Mouse (Mus musculus) megakaryocyte-erythroid progenitor cell, adult 5-6 weeks (primary cell): ENCODE results near the gene Camta1. TPM values are rescaled to one million over a fixed set of nuclear protein-coding genes. Genes with fewer than 3 reads are reported as not detected.

Experiments used
- ATAC-seq: replicated peaks from 2 replicates; pipeline ENCODE4 v1.8.0; 2016; ENCODE audit warnings: mild to moderate bottlenecking, inconsistent platforms; ENCODE audit not compliant: severe bottlenecking, poor library complexity, low FRiP score, low TSS enrichment
- total RNA-seq, 2 experiments: library from RNA; stranded (forward) in 1 of 2; stranded (reverse) in 1 of 2; fragments of 200-1000, 215-1000 nt in 1 of 2; fragments of >200 nt in 1 of 2; fragmentation: Nextera tagmentation in 1 of 2; gene quantifications; 2 replicates each; pipeline ENCODE4 v1.2.3; 2014 to 2017

Camta1 gene
- total RNA-seq (2014; fragmentation: Nextera tagmentation) (68.4 and 92.8 TPM in 2 replicates), total RNA-seq (2017) (23.0 and 52.1 TPM in 2 replicates)

DNA sequence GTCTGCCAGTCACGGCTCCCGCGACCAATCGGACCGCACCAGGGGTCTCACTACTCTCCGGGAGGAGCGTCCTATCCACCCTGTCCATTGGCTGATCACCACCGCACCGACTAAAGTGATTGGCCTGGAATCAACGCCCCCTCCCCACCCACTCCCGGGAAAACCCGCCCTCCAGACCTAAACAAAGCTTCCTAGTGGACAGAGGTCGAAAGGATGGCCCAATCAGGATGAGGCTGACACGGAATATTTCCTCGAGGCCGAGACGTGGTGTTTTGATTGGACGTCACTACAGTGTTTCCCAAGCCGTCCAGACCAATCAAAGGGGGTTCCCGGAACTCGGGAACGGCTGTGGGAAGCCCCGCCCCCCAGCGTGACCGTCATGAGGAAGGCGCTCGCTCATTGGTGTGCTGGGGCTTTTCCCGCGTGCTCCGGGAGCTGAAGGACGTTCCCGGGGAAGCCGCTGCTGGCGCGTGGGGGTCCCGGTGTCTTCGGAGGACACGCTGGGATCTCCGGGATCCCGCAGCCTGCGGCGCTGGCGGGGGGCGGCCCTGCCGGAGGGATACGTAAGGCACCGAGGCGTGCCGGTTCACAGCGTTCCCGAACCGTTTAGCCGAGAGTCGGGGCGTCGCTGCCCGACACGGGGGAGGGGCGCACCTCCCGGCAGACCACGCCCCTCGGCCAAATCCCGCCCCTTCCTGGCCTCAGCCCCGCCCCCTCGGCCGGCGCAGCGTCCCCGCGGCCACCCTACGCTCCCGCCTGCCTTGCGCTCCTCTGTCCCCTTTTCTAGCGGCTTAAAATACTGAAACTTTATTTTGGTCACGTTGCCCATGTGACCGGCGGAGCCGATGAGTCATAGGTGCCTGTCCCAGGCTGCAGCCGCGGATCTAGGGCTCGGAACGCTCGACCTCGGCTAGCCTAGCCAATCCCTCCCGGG, at the start of gene Camta1:
Gene Camta1 (minus strand): TSS at position 71 of the 934 bp plus-strand sequence.
- ATAC-seq: peak; percentile 86

DNA sequence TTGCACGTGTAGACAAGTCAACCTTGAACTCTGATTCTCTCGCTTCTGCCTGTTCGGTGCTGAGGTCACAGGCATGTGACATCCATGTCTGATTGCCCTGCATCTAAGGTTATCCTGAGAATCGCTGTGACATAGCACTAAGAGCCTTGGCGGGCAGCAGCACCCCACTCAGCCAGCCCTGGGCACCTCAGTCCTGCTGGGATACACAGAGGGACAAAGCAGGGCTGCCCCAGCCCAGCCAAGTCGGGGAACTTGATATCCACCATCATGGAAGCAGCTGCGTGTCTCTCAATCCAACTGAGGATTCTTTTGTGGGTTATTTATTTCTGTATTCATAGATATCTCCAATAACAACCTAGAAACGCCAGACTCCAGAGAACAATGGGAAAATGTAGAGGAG, 47.1 kb upstream of the Camta1 start:
- ATAC-seq: no peak

DNA sequence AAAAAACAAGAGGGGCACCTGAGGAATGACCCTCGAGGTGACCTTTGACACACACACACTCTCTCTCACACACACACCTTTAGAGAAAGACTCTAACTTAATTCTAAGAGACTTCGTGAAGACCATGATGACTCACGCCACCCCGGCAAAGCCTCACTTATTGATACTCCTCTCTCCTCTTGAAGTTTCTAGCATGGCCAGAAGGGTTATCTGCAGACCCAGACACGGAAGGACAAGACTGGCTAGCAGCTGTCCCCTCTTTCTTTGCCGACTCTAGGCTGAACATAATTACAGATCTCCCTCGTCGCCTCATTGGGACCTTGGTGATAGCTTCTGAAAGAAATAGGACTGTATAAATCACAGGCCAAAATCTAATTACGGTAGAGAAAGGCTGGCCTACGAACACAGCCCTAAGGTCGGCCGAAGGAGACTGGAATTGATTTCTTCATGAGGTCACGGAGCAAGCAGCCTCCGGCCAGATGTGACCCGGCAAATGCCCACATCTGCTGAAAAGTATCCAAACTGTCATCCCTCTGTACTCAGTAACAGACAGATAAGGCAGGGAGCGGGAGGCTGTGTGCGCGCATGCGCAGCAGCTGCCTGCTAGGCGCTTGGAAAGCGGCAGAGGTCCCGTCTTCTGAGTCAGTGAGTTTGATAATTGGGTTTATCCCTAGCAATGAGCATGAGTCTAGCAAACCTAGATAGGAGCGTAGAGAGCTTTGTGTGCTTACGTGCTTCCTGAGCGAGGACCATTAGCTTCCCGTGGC, 46.1 kb upstream of the Camta1 start:
- ATAC-seq: no peak; the same call in 1 of the 2 replicates

DNA sequence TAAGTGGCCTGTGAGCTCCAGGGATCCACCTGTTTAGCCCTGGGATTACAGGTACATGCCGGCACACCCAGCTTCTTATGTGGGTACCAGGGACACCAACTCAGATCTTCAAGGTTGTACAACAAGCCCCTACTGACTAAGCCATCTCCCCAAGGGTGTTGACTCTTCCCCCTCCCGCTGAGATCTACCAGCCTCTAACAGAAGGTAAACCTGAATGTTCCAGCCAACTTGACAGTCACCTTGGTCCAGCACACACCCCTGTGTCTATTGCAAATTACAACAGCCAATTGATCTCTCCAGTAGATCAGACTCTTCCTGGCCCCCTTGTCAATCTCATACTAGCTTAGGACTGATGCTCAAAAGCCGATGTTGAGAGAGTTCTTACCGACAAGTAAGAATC, 43.9 kb upstream of the Camta1 start:
- no peak for ATAC-seq

DNA sequence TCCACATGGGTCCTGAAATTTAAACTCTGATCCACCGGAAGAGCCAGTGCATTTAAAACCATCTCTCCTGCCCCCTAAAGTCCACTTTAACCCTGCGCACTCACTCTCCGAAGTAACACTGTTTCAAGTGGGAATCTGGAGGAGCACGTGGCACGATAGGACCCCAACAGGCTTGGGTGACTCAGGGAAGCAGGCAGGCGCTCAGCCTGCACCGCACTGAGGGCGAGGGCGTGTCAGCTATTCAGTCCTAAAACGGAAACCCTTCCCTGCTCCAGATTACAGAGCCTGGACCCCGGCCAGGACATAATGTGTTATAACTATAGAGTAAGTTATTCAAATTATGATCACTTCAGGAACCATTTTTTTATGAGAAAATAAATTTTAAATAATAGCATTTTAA, 42.4 kb upstream of the Camta1 start:
- peak; percentile 64 for ATAC-seq

DNA sequence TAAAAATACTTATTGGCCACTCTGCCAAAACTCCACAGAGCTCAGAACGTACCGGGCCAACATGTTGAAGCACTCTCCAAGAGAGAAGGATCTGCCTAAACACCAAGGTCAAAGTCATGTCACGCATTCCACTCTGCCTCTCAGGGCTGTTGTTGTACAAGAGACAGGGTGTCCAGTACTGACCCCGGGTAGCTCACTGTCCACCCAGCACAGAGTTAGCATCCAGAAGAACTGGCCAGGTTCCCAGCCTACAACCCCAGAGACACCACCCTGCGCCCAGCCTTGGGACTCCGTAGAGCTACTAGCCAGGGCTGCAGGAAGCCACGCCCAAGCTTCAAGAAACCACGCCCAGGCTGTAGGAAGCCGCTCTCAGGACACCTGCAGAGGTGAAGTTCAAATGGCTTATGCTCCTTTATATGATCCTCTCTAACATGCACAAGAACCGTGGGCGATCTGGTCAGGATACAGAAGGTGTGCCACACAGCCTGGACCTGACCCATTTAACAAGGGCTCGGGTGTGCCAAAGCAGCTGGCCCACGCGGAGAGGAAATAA, 41.1 kb upstream of the Camta1 start:
- ATAC-seq: peak; percentile 60

DNA sequence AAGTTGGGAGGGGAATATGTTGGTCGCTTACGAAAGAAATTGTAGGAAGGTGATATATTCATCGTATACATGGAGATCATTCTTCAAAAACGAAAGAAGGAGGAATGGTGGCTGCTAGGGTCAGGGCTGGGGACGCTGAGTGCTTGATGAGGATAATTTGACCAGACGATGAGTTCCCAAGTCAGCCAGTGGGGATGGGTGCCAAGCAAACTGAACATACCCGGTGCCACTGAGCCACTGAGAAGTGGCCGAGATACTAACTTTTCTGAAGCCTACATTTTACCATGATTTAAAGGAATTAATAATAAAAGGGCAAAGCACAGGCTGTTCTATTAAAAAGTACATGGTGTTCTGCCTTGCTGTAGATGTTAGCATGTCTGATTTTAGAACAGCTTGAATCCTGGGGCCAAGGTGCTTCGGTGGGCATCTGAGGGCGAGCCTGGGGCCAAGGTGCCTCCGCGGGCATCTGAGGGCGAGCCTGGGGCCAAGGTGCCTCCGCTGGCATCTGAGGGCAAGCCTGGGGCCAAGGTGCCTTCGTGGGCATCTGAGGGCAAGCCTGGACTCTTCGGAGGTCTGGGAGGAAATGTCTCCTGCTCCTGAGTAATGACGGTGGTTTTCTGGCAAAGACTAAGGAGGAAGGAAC, 40.5 kb upstream of the Camta1 start:
- ATAC-seq: no peak

DNA sequence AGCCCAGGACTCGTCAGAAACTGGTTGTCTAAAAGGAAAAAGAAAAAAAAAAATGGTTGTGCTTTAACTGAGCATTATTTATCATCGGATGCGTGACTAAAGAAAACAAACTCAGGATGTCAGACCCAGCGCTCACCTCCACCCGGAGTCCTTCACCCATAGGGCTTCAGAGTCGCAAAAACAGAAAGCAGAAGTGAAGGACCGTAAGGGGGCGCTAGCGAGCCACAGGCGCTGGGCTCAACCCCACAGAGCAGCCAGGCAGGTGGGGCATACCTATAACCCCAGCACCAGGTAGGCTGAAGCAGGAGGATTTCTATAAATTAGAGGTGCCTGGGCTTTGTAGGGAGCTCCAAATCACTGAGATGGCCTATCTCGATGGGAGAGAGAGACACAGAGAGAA, 39.7 kb upstream of the Camta1 start:
- ATAC-seq: peak; percentile 49; the same call in 1 of the 2 replicates

DNA sequence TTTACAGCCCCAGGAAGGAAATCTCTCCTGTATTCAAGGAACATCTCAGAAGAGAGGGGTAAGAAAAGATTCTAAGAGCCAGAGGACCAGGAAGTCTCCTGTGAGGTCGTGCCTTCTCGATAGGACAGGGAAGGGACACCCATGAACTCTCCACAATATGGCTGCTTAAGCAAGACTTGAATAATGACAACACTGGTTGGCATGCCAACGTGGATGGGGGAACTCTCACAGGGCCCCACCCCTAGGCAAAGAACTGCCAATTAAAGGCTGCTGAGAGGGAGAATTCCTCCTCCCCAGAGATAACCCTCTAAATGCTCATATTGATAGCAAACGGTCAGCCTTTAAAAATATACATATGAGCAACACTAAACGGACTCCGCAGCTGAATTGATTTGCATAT, 39.1 kb upstream of the Camta1 start:
- ATAC-seq: no peak

DNA sequence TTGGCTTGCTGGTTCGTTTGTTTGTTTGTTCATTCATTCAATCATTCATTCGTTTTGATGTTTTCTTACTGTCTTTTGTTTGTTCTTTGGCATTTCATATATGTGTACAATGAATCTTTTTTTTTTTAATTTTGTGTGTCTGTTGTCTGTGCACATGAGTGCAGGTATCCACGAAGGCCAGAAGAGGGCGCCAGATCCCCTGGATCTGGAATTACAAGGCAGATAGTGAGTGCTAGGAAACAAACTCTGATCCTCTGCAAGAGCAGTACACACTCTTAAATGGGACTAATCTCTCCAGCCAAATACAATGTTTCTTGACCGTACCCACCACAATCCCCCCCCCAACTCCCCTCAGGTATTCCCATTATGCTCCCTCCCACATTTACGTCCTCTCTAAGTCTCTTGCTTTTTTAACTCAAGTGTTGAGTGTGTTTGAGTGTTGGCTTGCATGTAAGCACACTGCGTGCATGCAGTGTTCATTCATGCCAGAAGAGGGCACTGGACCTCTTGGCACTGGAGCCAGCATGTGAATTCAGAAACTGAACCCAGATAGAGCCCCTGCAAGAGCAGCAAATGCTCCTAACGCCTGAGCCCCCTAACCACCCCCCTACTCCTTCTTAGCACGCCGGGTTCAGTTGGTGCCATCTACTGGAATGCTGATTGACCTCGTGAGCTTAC, 38.2 kb upstream of the Camta1 start:
- no peak for ATAC-seq

DNA sequence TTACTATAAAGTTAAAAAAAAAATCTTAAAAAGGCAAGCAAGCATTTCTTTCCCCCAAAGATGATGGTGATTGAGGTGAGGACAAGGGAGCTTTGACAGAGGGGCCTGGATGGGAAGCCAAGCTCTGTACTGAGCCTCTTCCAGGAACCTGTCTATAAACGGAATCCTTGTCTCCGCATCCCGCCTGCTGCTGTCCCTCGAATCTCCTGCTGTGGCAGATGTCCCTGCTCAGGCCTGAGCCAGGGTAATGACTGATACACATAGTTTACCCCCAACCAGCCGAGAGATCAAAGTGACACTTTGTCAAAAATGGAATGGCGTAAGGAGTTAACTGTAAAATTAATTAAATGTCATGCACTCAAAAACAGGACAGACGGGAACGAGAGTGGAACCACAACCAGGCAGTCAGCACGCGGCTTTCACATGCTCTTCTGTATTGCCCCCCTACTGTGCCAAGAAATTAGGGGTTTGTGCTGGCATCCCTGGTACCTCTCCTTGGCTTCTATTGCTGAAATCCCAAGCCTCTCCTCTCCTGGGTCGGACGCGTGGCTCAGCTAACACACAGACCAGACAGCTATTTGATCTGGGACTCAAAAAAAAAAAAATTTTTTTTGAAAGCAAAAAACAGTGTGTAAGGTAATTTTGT, 37.0 kb upstream of the Camta1 start:
- ATAC-seq: no peak

DNA sequence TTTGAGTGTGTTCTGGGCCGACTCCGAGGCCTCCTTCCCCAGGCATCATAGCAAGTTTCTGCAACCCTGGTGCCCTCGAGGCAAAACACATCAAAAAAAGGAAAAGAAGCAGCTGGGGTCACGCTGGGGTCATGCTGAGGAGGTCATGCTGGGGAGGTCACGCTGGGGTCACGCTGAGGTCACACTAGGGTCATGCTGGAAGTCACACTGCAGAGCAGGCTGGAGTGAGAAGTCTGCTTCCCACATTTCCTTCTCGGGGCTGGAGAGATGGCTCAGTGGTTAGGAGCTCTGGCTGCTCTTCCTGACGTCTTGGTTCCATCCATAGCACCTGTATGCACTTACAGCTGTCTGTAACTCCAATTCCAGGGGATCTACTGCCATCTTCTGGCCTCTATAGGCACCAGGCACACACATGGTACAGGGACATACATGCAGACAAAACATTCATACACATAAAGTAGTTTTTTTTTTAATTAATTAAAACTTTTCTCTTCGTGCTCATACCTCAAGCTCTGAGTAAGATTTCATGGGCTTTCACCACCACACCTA, 35.5 kb upstream of the Camta1 start:
- no peak for ATAC-seq

DNA sequence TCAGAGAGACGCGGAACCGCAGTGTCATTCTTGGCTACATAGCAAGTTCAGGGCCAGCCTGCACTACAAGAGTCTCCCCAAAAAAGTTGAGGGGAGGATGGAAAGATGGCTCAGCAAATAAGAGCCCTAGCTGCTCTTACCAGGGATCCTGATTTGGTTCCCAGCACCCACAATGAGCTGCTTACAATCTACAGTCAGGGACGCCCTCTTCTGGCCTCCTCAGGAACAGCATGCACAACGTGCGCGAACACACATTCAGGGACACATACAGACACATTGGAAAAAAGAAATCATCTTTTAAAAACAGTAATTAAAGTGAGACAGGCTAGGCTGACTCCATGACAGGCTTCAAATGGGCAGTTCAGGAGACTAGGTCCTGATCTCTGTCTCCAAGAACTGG, 33.9 kb upstream of the Camta1 start:
- ATAC-seq: no peak

DNA sequence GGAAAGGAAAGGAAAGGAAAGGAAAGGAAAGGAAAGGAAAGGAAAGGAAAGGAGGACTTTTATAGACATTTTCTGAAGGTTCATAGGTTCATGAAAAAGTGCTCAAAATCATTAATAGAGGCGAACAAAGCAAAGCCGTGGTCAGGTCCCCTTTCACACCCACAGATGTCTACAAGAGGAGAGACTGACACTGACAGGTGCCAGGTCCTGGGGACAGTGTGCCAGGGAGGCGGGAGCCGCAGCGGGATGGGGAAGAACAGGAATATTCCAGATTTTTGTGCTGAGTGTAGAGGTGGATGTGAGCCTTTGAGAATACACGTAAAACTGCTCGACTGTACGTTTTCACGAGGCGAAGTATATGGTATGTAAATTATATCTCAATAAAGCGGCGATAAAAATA, 33.2 kb upstream of the Camta1 start:
- ATAC-seq: no peak

DNA sequence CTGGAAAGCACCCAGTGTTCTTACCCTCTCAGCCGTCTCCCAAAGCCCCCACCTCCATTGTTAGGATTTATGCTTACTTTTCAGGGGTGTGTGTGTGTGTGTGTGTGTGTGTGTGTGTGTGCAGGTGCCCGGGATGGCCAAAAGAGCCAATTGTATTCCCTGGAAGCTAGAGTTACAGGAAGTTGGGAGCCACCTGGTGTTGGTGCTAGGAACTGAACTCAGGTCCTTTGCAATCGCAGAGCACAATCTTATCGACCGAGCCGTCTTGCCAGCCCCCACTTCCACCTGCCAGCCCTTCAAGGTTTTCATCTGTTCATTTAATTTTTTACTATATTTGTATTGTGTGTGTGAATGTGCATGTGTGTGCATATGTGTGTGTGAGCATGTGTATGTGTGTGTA, 31.6 kb upstream of the Camta1 start:
- ATAC-seq: no peak

DNA sequence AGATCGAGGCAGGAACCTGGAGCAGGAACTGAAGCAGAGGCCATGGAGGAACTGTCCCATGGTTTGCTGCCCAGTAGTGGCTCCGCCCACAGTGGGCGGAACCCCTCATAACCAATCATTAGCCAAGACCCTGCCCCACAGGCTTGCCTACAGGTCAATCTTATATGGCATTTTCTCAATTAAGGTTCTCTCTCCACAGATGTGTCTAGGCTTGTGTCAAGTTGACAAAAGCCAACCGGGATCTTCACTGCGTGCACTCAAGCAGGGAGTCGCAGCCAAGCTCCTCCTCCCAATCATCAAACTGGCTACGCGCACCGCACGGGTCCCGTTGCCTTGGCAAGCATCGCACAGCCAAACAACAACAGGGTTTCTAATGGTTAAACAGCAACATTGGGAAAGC, 19.9 kb upstream of the Camta1 start:
- no peak for ATAC-seq

DNA sequence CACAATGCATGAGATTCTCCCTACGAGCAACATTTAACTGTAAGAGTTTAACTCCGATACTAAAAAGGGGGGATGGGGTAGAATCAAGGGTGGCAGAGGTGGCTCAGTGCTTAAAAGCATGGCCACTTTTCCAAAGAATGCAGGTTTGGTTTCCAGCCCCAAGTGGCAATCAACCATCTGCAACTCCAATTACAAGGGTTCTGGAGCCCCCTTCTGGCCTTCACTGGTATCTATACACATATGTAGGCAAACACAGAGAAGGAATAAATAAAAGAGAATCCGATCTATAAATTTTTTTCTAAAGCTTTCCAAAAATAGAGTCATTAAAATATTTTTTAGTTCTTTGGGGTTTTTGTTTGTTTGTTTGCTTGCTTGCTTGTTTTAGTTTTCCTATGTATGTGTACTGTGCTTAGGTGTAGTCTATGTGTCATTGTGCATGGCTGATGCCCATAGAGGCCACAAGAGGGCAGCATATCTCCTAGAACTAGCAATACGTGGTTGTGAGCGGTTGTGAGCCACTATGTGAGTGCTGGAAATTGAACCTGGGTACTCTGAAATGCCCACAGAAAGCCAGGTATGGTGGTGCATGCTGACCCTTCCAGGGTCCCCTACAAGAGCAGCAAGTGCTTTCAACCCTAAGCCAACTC, 18.5 kb upstream of the Camta1 start:
- peak; percentile 69; the same call in 1 of the 2 replicates for ATAC-seq

DNA sequence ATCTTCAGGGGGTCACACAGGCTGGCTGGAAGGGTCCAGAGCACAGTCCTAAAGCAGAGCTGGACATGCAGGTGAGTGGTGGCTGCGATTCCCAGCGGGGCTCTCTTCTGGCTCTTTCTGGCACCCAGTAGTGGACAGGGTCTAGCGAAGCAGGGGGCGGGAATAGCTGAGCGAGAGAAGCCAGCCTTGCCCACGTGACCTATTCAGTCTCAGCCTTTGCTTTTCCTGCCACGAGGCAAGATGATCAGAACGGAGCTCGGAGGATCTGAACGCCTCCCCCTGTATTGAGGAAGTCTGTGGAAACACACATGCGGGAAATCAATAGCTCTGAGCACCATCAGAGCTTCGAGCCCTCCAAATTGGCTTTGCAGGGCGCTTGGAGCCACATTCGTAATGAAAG, 14.7 kb upstream of the Camta1 start:
- ATAC-seq: no peak
